Mouse (Mus musculus): ENCODE measurements around the gene Lce1f.
"Not testable (repeated sequence)": the region's sequence is repeated elsewhere in the genome, so short reads cannot be mapped to it uniquely, and the experiment has no call there.

Gene Lce1f

DNA sequence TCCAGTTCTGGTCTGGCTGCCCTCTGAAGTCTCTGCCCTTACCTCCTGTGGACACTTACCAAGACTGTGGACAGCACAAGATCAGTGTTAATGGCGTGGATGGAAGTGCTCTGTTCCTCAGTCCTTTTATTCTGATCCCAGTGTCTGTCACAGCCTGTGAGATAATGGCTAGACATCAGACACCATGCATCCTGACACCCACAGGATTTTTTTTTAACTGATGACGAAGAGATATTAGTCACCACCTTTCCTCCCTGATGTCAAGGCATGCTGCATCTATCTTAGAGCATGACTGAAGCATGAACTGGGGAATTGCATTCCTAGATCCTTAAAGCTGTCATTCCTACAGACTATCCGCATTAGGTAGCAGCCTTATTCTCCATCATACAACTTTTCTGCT, at the start of gene Lce1f:
Gene Lce1f, minus strand, starts transcription at position 101 of the 400 bp plus-strand sequence.
- ChIA-PET CTCF (no interaction called here), POLR2A (no interaction called here)

DNA sequence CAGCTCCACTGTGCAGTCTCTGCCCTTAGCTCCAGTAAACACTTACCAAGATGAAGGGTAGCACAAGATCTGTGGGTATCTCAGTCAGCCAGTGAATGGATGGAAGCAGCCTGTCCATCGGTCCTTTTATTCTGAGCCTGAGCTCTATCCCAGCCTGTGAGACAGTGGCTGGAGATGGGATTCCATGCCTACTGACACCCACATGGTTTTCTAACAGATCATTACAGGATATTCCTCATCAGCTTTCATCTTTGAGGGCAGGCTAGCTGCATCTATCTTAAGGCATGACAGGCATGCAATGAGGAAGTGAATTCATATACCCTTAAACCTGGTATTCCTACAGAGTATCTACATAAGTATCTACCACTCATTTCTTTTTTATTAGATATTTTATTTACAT, 44.8 kb upstream of the Lce1f start, which contains the start of gene Lce1h:
Gene Lce1h, minus strand, starts transcription at position 101 of the 400 bp plus-strand sequence.
- ChIA-PET CTCF (interaction anchor here in 3 of 4 experiments (0.6 to 1.0 kb wide), 4 partner anchors 9 to 1373 kb away, joined by 3 to 5 read pairs (median 4); no protein-coding TSS in a partner anchor), POLR2A (interaction anchor here in 1 of 4 experiments (0.7 kb wide), 1 partner anchor 169 kb away, joined by 7 read pairs; no protein-coding TSS in a partner anchor)

DNA sequence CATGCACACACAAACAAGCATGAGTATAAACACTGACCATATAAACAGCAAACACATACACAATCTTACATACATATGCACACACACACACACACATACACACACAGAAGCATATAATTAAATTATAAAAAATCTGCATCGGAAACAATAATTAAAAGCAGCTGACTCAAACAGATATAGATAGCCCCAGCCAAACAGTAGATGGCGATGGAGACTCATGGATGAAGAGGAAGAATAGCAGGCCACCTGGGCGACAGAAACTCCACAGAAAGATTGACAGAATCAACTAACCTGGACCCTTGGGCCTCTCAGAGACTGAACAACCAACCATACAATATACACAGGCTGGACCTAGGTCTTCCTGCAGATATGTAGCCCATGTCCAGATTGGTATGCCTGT, 33.0 kb upstream of the Lce1f start:
- POLR2A ChIA-PET: no interaction called here
- CTCF ChIA-PET: interaction anchor here in 1 of 4 experiments (1.3 kb wide), 1 partner anchor 278 kb away, joined by 4 read pairs; no protein-coding TSS in a partner anchor

DNA sequence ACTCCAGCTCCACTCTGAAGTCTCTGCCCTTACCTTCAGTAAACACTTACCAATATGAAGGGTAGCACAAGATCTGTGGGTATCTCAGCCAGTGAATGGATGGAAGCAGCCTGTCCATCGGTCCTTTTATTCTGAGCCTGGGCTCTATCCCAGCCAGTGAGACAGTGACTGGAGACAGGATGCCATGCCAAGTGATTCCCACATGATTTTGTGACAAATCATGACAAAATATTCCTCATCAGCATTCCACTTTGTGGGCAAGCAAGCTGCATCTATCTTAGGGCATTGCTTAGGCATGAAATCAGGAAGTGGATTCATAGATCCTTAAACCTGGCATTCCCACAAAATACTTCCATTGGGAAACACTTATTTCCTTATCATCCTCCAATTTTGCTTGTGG, 32.1 kb upstream of the Lce1f start, which contains the start of gene Lce1g:
Gene Lce1g, minus strand, starts transcription at position 101 of the 400 bp plus-strand sequence.
- POLR2A ChIA-PET: no interaction called here

DNA sequence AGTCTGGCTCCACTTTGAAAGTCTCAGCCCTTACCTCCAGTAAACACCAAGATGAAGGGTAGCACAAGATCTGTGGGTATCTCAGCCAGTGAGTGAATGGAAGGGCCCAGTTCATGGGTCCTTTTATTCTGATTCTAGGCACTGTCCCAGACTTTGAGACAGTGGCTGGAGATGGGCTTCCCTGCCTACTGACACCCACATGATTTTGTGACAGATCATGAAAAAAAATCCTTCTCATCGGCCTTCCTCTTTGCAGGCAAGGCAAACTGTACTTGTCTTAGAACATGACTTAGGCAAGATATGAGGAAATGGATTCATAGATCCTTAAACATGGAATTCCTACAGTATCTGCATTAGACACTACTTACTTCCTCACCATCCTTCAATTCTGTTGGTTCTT, 18.8 kb upstream of the Lce1f start, which contains the start of gene Gm38119:
Gene Gm38119, minus strand, starts transcription at position 101 of the 400 bp plus-strand sequence.
- ChIA-PET POLR2A (no interaction called here), CTCF (no interaction called here)

More for the DNA sequence above, 32.1 kb upstream of the Lce1f start, which contains the start of gene Lce1g:
- CTCF ChIA-PET: no interaction called here

DNA sequence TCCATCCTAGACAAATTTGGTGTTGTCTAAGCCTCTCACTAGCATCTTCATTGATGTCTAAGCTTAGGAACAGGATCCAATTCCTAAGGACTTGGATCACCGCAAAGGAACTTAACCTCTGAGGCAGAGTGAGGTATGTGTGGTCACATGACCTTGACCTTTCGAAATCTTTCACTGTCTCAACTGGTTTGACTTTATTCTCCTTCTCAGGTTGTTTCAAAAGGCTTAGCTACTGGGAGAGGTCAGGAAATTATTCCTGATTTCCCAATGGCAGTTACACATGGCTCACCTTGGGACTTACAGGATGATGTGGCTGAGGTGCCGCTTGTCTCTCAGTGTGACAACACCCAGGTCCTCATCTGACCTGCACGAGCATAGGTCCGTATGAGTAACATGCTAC, 2.5 kb upstream of the Lce1f start:
- ChIA-PET POLR2A (no interaction called here), CTCF (no interaction called here)

DNA sequence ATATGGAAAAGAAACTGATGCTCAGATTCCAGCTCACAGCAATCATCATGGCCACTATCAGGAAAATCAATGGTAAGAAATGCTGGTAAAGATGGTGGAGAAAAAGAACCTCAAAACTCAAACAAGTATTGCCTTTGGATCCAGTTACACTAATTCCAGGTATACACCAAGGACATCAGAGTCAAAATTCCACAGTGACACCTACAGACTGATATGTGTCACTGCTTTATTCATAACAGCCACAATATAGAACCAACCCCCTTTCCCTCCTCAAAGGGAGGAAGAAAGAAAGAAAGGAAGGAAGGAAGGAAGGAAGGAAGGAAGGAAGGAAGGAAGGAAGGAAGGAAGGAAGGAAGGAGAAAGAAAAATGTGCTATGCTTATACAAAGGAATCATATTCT, 5.0 kb downstream of the Lce1f start:
- ChIA-PET CTCF (no interaction called here), POLR2A (no interaction called here)

DNA sequence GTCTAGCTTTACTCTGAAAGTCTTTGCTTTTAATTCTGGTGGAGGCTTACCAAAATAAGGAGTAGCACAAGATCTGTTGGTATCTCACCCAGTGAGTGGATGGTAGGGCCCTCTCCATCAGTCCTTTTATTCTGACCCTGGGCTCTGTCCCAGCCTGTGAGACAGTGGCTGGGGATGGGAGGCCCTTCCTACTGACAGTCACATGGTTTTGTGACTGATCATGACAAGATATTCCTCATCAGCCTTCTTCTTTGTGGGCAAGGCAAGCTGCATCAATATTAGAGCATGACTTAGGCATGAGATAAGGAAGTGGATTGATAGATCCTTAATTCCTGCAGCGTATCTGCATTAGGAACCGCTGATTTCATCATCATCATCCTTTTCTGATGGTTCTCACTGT, 11.2 kb downstream of the Lce1f start, which contains the start of gene Lce1e:
Gene Lce1e, minus strand, starts transcription at position 101 of the 400 bp plus-strand sequence.
- POLR2A ChIA-PET: no interaction called here
- CTCF ChIA-PET: interaction anchor here in 1 of 4 experiments (0.9 kb wide), 1 partner anchor 199 kb away, joined by 4 read pairs; no protein-coding TSS in a partner anchor

DNA sequence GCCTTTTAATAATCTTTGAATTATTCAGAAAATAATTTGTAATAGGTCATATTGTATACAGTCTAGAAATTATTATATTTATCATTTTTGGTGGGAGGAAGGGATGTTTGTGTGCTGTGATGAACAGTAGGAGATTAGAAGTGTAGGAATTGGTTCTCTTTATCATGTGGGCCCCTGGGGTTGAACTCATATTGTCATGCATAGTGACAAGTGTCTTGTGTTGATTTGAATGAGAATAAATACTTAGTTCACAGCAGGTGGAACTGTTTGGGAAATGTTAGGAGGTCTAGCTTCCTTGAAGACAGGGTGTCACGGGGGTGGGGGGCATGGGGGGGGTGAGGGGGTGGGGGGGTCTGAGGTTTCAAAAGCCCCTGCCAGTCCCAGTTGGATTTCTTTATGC, 25.5 kb downstream of the Lce1f start:
- CTCF ChIA-PET: interaction anchor here in 1 of 4 experiments (0.7 kb wide), 1 partner anchor 26 kb away, joined by 4 read pairs; no protein-coding TSS in a partner anchor
- POLR2A ChIA-PET: interaction anchor here in 1 of 4 experiments (0.5 kb wide), 1 partner anchor 376 kb away, joined by 3 read pairs; no protein-coding TSS in a partner anchor

DNA sequence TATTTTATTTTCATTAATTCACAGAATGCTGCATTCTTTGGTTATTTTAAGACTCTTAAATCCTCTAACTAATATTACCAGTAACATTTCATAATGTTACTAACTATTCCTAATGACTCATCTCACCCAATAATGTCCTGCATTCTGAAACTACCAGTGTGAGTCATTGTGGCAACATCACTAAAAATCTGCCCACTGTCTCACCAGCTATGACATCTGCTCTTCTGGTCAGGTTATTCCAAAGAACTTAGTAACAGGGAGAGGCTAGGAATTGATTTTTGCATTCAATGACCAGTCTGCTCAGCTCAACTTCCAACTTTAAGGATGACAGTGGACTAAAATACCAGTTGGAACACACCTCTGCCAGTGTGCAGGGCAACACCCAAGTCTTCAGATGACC, 28.5 kb downstream of the Lce1f start:
- ChIA-PET POLR2A (no interaction called here), CTCF (no interaction called here)

DNA sequence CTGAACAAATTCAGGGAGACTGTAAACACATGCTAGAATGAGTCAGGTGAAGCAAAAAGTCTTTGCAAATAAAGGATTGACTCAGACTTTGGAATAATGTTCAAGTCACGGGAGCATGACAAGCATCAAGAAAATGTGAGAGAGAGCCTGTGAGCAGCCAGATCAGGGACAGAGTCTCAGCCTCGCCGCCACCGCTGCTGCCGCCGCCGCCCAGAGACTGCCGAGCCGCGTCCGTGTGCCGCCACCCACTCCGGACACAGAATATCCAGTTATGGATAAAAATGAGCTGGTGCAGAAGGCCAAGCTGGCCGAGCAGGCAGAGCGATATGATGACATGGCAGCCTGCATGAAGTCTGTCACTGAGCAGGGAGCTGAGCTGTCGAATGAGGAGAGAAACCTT, 31.0 kb downstream of the Lce1f start:
- CTCF ChIA-PET, POLR2A ChIA-PET: not testable (repeated sequence)

DNA sequence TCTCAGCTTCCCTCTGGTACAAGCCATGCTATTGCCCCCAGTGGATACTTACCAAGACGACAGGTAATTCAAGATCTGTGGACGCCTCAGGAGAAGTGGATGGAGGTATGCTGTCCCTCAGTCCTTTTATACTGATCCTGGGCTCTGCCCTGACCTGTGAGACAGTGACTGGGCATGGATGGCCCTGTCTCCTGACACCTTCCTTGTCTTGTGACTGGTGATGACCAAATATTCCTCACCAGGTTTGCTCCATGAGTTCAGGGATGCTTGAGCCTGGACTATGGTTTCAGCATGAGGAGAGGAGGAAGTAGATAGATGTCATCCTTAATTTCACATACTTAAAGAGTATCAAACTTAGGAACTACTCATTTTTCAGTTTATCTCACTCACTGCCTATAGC, 33.0 kb downstream of the Lce1f start, which contains the start of gene Lce1d:
Gene Lce1d, minus strand, starts transcription at position 101 of the 400 bp plus-strand sequence.
- POLR2A ChIA-PET: no interaction called here
- CTCF ChIA-PET: interaction anchor here in 1 of 4 experiments (1.2 kb wide), 1 partner anchor 79 kb away, joined by 3 read pairs; no protein-coding TSS in a partner anchor

DNA sequence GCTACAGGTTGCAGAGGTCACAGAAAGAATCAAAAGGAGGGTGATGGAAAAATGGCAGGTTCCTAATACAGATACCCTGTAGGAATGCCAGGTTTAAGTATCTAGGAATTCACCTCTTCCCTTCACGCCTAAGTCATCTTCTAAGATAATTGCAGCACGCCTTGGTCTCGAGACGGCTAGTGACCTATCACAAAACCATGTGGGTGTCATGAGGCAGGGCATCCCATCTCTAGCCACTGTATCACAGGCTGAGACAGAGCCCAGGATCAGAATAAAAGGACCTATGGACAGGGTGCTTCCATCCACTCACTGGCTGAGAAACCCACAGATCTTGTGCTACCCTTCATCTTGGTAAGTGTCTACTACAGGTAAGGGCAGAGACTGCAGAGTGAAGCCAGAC, 41.2 kb downstream of the Lce1f start, which contains the start of gene Lce1c:
Gene Lce1c, plus strand, starts transcription at position 301 of the 400 bp plus-strand sequence.
- ChIA-PET POLR2A (no interaction called here), CTCF (interaction anchor here in 1 of 4 experiments (0.6 kb wide), 1 partner anchor 82 kb away, joined by 4 read pairs; no protein-coding TSS in a partner anchor)

DNA sequence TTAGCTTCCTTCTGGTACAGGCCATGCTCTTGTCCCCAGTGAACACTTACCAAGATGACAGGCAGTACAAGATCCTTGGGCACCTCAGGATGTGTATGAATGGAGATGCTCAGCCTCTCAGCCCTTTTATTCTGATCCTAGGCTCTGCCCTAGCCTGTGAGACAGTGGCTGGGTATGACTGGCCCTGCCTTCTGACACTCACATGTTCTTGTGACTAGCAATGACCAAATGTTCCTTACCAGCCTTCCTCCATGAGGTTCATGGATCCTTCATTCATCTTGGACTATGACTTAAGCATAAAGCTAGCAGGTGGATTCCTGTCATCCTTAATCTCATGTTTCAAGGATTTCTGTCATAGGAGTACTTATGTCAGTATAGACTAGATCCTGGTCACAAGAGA, 49.9 kb downstream of the Lce1f start, which contains the start of gene Lce1a2:
Gene Lce1a2, minus strand, starts transcription at position 101 of the 400 bp plus-strand sequence.
- ChIA-PET POLR2A (no interaction called here), CTCF (no interaction called here)
